Mouse (Mus musculus) common myeloid progenitor, adult 5-6 weeks (primary cell): ENCODE data around the gene Gm37240. TPM values are rescaled to one million over a fixed set of nuclear protein-coding genes. Genes with fewer than 3 reads are reported as not detected.
"Not testable (repeated sequence)": the region's sequence is repeated elsewhere in the genome, so short reads cannot be mapped to it uniquely, and the experiment has no call there.

Experiments
- ATAC-seq: replicated peaks from 2 replicates; pipeline ENCODE4 v1.8.0; 2016; ENCODE audit warnings: low read depth, mild to moderate bottlenecking, moderate TSS enrichment, inconsistent platforms; ENCODE audit not compliant: poor library complexity, severe bottlenecking
- total RNA-seq: library from RNA; stranded (forward); fragments of 200-1000, 187-1606 nt; gene quantifications from 2 replicates; pipeline ENCODE4 v1.2.3, GENCODE M21; 2017

The Gm37240 gene
- total RNA-seq, result not detected in 2 replicates

GRCm38 (mm10) chr3:85887239-85887827 lies at the start of gene Gm37240, which contains the start of gene Glt28d2:
Gene Gm37240, minus strand, starts transcription at chr3:85887518.
Gene Glt28d2, minus strand, starts transcription at chr3:85887516.
- ATAC-seq, result peak; percentile 55

GRCm38 (mm10) chr3:85933586-85933985 lies 46.3 kb upstream of the Gm37240 start:
- no peak for ATAC-seq

- no peak for ATAC-seq
These were observed 44.5 kb upstream of the Gm37240 start for GRCm38 (mm10) chr3:85931859-85932258.

- ATAC-seq, result no peak
These were observed 43.4 kb upstream of the Gm37240 start for GRCm38 (mm10) chr3:85930671-85931255.

GRCm38 (mm10) chr3:85929711-85930110 lies 42.4 kb upstream of the Gm37240 start:
- no peak for ATAC-seq

- no peak for ATAC-seq
These were observed 40.9 kb upstream of the Gm37240 start for GRCm38 (mm10) chr3:85928140-85928611.

- no peak for ATAC-seq
These were observed 40.0 kb upstream of the Gm37240 start for GRCm38 (mm10) chr3:85927296-85927695.

GRCm38 (mm10) chr3:85923954-85924945 lies 36.9 kb upstream of the Gm37240 start:
- ATAC-seq, result peak; percentile 98

- ATAC-seq, result no peak
These were observed 36.0 kb upstream of the Gm37240 start for GRCm38 (mm10) chr3:85923343-85923742.

- no peak for ATAC-seq
These were observed 35.0 kb upstream of the Gm37240 start for GRCm38 (mm10) chr3:85922331-85922730.

- not testable (repeated sequence) for ATAC-seq
These were observed 33.4 kb upstream of the Gm37240 start for GRCm38 (mm10) chr3:85920671-85921070.

- peak; percentile 52; the same call in 1 of the 2 replicates for ATAC-seq
These were observed 30.3 kb upstream of the Gm37240 start for GRCm38 (mm10) chr3:85917600-85917999.

GRCm38 (mm10) chr3:85914806-85915205 lies 27.5 kb upstream of the Gm37240 start:
- no peak for ATAC-seq

GRCm38 (mm10) chr3:85907136-85907535 lies 19.8 kb upstream of the Gm37240 start:
- no peak for ATAC-seq

GRCm38 (mm10) chr3:85904371-85904770 lies 17.1 kb upstream of the Gm37240 start:
- ATAC-seq, result no peak

GRCm38 (mm10) chr3:85895020-85895419 lies 7.7 kb upstream of the Gm37240 start:
- no peak for ATAC-seq

- ATAC-seq, result no peak
These were observed 4.3 kb upstream of the Gm37240 start for GRCm38 (mm10) chr3:85891571-85891970.

- peak; percentile 90 for ATAC-seq
These were observed 928 bp upstream of the Gm37240 start for GRCm38 (mm10) chr3:85888221-85888671.

- ATAC-seq, result no peak
These were observed 581 bp downstream of the Gm37240 start for GRCm38 (mm10) chr3:85886636-85887238.

GRCm38 (mm10) chr3:85885906-85886305 lies 1.4 kb downstream of the Gm37240 start:
- no peak for ATAC-seq
